Mouse (Mus musculus): ENCODE measurements around the gene H3f3b.

- peak; percentile 15 for TF ChIP-seq CTCF (IDR thresholded peaks at IDR 0.05)
- TF ChIP-seq EP300 (IDR thresholded peaks at IDR 0.05): no peak
Measured at GRCm38 (mm10) chr11:116041833-116042232, 14.1 kb upstream of the H3f3b start.

All from lung, postnatal 0 days (tissue).